Mouse (Mus musculus) liver, embryonic 11.5 days (tissue): ENCODE measurements around the gene Tac4. TPM values are rescaled to one million over a fixed set of nuclear protein-coding genes. Genes with fewer than 3 reads are reported as not detected.

Source experiments
- ATAC-seq: fragments of 200-750 bp; cut with Nextera tagmentation; replicated peaks from 2 replicates; pipeline ENCODE4 v1.8.0; 2017; ENCODE audit warnings: moderate number of reproducible peaks, mild to moderate bottlenecking, moderate TSS enrichment, moderate library complexity; ENCODE audit not compliant: low FRiP score
- DNase-seq: peaks from one replicate; pipeline ENCODE4 v3.0.0-alpha.2; 2017; ENCODE audit warnings: low spot score
- H3K27ac ChIP-seq: fragments of 300-500 bp; sonication (generic); 2 replicates; pipeline ENCODE4 v1.5.1; 2014; ENCODE audit warnings: mild to moderate bottlenecking, low read depth, low read length, control low read depth
- H3K27me3 ChIP-seq: fragments of 300-500 bp; sonication (generic); replicated peaks from 2 replicates; pipeline ENCODE4 v1.6.1; 2014; ENCODE audit warnings: low read length, mixed read lengths; ENCODE audit not compliant: control insufficient read depth, insufficient read depth
- H3K36me3 ChIP-seq: fragments of 300-500 bp; sonication (generic); 2 replicates; pipeline ENCODE4 v1.6.1; 2014; ENCODE audit warnings: mild to moderate bottlenecking, low read length, moderate library complexity, mixed read lengths; ENCODE audit not compliant: control insufficient read depth, insufficient read depth
- H3K4me1 ChIP-seq: fragments of 300-500 bp; sonication (generic); replicated peaks from 2 replicates; pipeline ENCODE4 v1.6.1; 2014; ENCODE audit warnings: low read length, mixed read lengths; ENCODE audit not compliant: control insufficient read depth, insufficient read depth
- H3K4me2 ChIP-seq: fragments of 300-500 bp; sonication (generic); 2 replicates; pipeline ENCODE4 v1.6.1; 2014; ENCODE audit warnings: mild to moderate bottlenecking, control low read depth, moderate library complexity
- H3K4me3 ChIP-seq: fragments of 300-500 bp; sonication (generic); 2 replicates; pipeline ENCODE4 v1.5.1; 2014; ENCODE audit warnings: low read depth, low read length, control low read depth
- H3K9ac ChIP-seq: fragments of 300-500 bp; sonication (generic); 2 replicates; pipeline ENCODE4 v1.6.1; 2014; ENCODE audit warnings: low read depth, low read length, control low read depth
- H3K9me3 ChIP-seq: fragments of 300-500 bp; sonication (generic); 2 replicates; pipeline ENCODE4 v1.6.1; 2016; ENCODE audit warnings: low read length, inconsistent platforms, mixed read lengths; ENCODE audit not compliant: control insufficient read depth
- whole genome bisulfite sequencing: fragments of 180-500 bp; shearing (Covaris S2); extraction: QIAGEN DNeasy Blood & Tissue Kit; methylation state at CpG from one replicate; pipeline ENCODE4 v1.1.7; 2014; 5-methylcytosine and 5-hydroxymethylcytosine counted together
- polyA plus RNA-seq: library from polyadenylated mRNA; unstranded; fragments of >200 nt; fragmentation: Nextera tagmentation; extraction: Ambion mirVana; gene quantifications from 2 replicates; pipeline ENCODE4 v1.2.1, GENCODE M21; 2014

Gene Tac4
- polyA plus RNA-seq, 1 experiment from 2014 or later, result not detected

DNA sequence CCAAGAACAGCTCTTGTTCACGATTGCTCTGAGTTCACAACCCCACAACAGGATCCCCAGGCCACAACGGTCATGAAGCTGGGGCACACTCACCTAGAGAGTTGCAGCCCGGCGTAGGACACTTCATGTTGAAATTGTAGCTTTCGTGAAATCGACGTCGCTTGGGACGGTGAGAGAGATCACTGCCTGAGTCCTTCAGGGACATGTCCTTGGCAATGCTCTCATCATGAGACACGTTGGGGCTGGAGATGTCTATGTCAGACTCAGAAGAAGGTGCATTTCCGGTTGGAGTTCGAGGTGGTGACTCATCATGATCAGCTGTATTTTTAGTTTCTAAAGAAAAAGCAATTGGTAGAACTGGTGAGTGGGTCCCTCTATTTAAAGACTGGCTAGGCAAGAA lies 38.6 kb downstream of the Tac4 start:
- WGBS, result 91% methylated on average over 12 of the region's 12 CpGs
- ATAC-seq, result no peak
- H3K4me3 ChIP-seq, result no peak overlapping the region

DNA sequence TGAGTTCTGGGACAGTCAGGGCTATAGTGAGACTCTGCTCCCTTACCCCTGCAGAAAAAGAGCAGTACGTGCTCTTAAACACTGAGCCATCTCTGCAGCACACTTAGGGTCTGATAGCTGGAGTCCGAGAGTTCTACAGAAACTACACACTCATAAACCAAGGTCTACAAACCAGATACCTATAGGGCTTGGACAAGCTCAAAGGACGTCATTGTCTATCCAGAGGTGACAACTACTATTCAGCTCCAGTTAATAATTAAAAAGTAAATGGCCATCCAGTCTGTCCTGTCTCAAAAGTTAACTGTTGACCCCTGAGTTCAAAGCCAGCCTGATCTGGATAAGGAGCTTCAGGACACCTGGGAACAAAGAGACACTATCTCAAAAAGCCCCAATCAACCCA lies 40.4 kb downstream of the Tac4 start:
- Histone ChIP-seq H3K9ac (no peak overlapping the region), H3K4me1 (no peaks in the 10 kb centered on the region; the same call in 1 of the 2 replicates), H3K27me3 (no peaks in the 10 kb centered on the region), H3K9me3 (no peaks in the 10 kb centered on the region), H3K36me3 (peaks cover 47% of the 10 kb centered on the region), H3K27ac (no peak overlapping the region), H3K4me3 (no peak overlapping the region), H3K4me2 (no peak overlapping the region)
- ATAC-seq (no peak), DNase-seq (no peak)
- 91% methylated on average over 3 of the region's 3 CpGs for WGBS

More for the DNA sequence above, 38.6 kb downstream of the Tac4 start:
- Histone ChIP-seq H3K36me3 (peaks cover 48% of the 10 kb centered on the region), H3K4me1 (no peaks in the 10 kb centered on the region; the same call in 1 of the 2 replicates), H3K9ac (no peak overlapping the region), H3K9me3 (no peaks in the 10 kb centered on the region), H3K27me3 (no peaks in the 10 kb centered on the region), H3K27ac (no peak overlapping the region), H3K4me2 (no peak overlapping the region)
- DNase-seq, result no peak

DNA sequence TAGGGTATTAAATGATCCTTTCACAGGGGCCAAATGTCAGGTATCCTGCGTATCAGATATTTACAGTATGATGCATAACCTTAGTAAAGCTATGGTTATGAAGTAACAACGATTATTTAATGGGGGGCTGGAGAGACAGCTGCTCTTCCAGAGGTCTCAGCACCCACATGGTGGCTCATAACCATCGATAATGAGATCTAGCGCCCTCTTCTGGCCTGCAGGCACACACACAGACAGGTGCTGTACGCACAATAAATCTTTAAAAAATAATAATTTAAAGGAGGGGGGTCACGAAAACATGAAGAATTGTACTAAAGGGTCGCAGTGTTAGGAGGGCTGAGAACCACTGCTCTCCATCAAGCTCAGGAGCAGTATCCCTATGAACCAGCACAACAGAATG lies 44.3 kb downstream of the Tac4 start:
- Histone ChIP-seq H3K9ac (no peak overlapping the region), H3K9me3 (no peaks in the 10 kb centered on the region), H3K27me3 (no peaks in the 10 kb centered on the region), H3K36me3 (peaks cover 28% of the 10 kb centered on the region), H3K4me1 (peaks cover 14% of the 10 kb centered on the region), H3K27ac (no peak overlapping the region), H3K4me2 (no peak overlapping the region), H3K4me3 (no peak overlapping the region)
- DNase-seq (no peak), ATAC-seq (no peak)
- WGBS, result 83% methylated on average over 7 of the region's 7 CpGs

DNA sequence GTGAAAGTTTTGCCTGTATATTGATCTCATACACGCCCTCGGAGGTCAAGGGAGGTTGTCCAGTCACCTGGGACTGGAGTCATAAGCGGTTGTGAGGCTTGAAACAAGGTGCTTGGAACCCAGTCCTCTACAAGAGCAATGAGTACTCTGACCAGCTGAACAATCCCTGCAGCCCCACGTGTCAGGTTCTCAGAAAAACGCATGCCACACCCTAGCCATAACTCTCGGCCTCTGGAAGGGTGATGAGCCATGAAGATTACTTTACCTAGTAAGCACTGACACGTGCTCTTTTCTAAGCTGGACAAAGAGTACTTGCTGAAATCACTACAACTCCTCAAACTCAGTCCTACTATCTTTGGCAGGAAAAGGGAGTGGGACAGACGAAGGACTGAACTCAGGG lies 46.2 kb downstream of the Tac4 start:
- ATAC-seq (no peak), DNase-seq (no peak)
- Histone ChIP-seq H3K27me3 (no peaks in the 10 kb centered on the region), H3K9me3 (no peaks in the 10 kb centered on the region), H3K9ac (no peak overlapping the region), H3K4me2 (peak overlapping the region; percentile 86), H3K4me3 (no peak overlapping the region), H3K4me1 (peaks cover 23% of the 10 kb centered on the region), H3K27ac (no peak overlapping the region), H3K36me3 (peaks cover 16% of the 10 kb centered on the region)
- WGBS, result 63% methylated on average over 8 of the region's 8 CpGs

DNA sequence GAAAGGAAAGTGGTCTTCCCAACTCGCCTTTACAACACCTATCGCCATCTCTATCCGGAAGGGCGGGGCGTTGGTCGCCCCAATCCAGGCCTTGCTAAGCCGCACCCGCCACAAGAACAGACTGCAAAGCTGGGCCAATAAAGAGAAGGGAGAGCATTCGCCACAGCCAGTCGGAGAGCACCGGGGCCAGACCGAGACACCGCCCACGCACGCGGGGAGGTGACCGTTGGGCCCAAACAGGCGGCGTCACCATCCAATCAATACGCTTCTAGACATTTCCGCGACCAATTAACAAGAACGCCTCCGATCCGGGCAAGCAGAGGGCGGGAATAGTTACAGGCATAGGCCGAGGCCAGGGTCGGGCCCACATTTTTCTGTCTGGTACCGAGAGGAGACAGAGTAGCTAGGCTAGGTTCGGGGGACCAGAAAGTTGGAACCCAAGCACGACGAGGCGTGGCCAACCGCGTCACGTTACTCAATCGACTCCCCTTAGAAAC lies 48.2 kb downstream of the Tac4 start:
- WGBS, result under 1% methylated on average over 37 of the region's 37 CpGs
- Histone ChIP-seq H3K27me3 (no peaks in the 10 kb centered on the region), H3K9ac (peak overlapping the region; percentile 98), H3K36me3 (peaks cover 5% of the 10 kb centered on the region; the same call in 1 of the 2 replicates), H3K4me3 (peak overlapping the region; percentile 88), H3K27ac (peak overlapping the region; percentile 97), H3K4me1 (peaks cover 23% of the 10 kb centered on the region), H3K4me2 (peak overlapping the region; percentile 86), H3K9me3 (no peaks in the 10 kb centered on the region)
- ATAC-seq, result peak; percentile 92
- peak; percentile 94 for DNase-seq

DNA sequence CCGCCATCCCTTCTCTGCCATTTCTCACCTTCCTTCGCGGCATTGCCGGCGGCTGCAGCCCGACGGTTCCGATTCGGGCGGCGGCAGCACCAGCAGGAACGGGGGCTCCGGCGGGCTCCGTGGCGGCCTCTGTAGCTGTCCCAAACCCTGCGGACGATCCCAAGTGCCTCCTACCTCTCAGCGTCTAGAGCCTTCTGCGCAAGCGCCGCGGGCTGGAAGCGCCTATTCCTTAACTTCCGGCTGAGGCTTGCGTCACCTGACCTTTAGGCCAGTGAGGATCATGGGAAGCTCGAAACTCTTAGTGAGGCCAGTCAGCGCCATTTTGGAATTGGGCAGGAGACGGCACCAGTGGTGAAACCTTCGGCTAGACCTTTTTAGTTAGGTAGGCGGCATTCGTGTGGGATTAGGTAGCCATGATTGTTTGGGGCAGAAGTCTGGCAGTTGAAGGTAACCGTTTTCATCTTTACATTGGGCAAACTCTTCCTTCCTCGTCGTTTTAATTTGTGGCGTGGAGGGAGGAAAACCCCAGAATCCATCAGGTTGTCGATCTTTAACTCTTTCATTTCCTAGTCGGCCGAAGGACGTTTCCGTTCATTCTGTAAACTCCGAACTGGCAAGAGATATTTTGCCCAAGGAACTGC lies 48.8 kb downstream of the Tac4 start, which contains the start of gene Kat7:
Gene Kat7 (minus strand): TSS at position 240 of the 641 bp plus-strand sequence.
- ATAC-seq, result peak; percentile 87
- under 1% methylated on average over 42 of the region's 42 CpGs for WGBS
- no peaks in the 10 kb centered on the region for H3K27me3 ChIP-seq
- H3K9me3 ChIP-seq, result no peaks in the 10 kb centered on the region
- peak within 1 kb of the TSS; percentile 86 for H3K4me2 ChIP-seq
- H3K27ac ChIP-seq, result peak within 1 kb of the TSS; percentile 97
- peak within 1 kb of the TSS; percentile 98 for H3K9ac ChIP-seq
- peaks cover 3% of the 10 kb centered on the region; the same call in 1 of the 2 replicates for H3K36me3 ChIP-seq
- H3K4me1 ChIP-seq, result peaks cover 23% of the 10 kb centered on the region
- DNase-seq, result peak; percentile 91
- peak within 1 kb of the TSS; percentile 88 for H3K4me3 ChIP-seq

DNA sequence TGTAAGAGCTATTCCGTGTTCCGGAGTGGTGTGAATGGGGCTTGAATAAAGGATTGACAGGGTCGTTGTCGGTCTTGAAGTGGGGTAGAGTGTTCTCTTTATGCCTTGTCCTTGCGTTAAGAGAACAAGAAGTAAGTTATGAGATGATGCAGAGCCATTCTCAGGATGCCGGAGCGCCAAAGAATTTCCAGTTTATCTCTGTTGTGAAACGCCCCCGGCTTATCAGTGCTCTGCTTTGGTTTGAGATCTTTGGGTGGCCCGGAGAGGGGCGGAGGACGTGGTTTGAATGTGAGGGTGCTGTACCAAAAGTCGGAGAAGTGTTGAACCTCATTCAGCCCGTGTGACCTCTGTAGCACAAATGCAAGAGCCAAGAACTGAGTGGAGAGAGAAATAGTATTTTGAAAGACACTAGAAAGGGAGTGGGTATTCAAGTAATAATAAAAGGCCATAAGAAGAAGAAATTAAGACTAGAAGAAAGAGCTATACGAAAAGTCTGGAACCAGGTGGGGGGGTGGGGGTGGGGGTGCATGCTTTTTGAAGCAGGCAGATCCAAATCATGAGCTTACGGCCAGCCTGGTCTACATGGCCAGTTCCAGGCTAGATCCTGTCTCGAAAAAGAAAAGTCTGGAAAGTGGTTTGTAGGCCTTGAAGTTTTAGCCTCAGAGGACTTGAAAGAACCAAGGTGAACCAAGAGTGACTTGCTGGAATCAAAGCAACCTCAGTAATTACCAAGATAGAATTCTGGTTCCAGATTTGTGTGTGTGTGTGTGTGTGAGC lies 49.5 kb downstream of the Tac4 start:
- H3K4me3 ChIP-seq, result peak overlapping the region; percentile 88
- H3K4me2 ChIP-seq, result peak overlapping the region; percentile 72
- H3K36me3 ChIP-seq, result no peaks in the 10 kb centered on the region; the same call in 1 of the 2 replicates
- no peaks in the 10 kb centered on the region for H3K9me3 ChIP-seq
- peak overlapping the region; percentile 67 for H3K9ac ChIP-seq
- 7% methylated on average over 17 of the region's 17 CpGs for WGBS
- H3K27me3 ChIP-seq, result no peaks in the 10 kb centered on the region
- DNase-seq (no peak), ATAC-seq (no peak)
- H3K27ac ChIP-seq, result peak overlapping the region; percentile 49; the same call in 1 of the 2 replicates
- H3K4me1 ChIP-seq, result peaks cover 23% of the 10 kb centered on the region

DNA sequence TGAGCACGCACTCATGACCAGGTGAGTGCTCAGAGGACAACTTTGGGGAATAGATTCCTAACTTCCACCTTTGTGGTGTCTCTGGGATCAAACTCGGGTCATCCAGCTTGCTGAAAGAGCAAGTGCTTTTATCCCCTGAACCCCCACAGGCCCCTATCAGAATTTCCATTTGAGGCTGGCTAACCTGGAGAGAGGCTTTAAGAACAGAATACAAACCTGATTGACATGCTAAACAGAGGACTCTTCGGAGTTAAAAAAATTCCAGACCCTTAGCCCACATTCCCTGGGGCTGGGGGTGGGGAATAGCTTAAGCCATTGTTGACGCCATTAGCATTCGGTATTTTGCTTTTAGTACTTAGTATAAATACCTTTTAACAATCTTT lies 50.1 kb downstream of the Tac4 start:
- Histone ChIP-seq H3K9me3 (no peaks in the 10 kb centered on the region), H3K4me1 (peaks cover 23% of the 10 kb centered on the region), H3K4me3 (peak overlapping the region; percentile 88), H3K36me3 (no peaks in the 10 kb centered on the region), H3K27me3 (no peaks in the 10 kb centered on the region), H3K9ac (no peak overlapping the region), H3K4me2 (peak overlapping the region; percentile 72), H3K27ac (no peak overlapping the region)
- 48% methylated on average over 5 of the region's 5 CpGs for WGBS
- DNase-seq (no peak), ATAC-seq (no peak)
